Mouse (Mus musculus) ovary, postnatal 14 days (tissue): ENCODE data around the gene Rap1gap2.

Source experiments
- DNase-seq: peaks from one replicate; pipeline ENCODE4 v3.0.0; 2022; ENCODE audit warnings: low spot score

The Rap1gap2 gene

DNA sequence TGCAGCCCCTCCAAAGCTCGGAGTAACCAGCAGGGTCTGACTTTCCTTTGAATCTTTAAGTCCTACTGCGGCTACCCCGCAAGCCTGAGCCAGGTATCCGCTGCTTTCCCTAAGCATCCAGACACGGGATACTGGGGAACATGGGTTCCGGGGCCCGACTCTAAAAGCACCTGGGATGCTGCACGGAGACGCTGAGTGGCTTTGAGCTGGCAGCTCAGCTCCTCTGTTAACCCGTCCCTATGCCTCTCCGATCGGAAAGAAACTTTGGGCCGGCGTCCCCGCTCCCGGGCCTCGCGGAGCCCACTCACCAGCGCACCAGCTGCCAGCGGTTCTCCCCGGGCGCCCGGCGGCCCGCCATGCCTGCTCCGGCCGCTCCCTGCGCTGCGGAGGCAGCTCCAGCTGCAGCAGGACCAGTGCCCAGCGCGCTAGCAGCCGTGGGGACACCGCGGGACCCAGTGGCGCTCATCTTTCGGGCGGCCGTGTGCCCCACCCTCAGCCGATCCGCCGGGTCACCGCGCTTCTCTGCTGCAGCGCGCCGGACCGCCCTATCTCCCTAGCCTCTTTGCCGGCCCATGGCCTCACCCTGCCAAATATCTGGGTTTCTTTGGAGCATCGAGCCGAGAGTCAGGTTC is at the start of gene Rap1gap2:
Rap1gap2 (minus strand) TSS at position 371 of the 632 bp plus-strand sequence.
- no peak for DNase-seq

DNA sequence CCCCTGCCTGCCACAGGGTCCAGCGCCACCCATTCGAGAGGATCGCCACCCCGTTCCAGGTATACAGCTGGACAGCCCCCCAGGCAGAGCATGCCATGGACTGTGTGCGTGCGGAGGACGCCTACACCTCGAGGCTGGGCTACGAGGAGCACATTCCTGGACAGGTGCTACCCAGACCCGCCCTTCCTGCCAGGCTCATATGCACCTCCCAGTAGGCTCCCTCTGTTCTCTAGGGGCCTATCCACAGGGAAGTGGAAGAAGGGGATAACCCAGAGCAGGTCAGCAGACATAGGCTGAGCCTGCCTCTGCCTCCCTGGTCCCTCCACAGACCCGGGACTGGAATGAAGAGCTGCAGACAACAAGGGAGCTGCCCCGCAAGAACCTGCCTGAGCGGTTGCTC is 49.6 kb upstream of the Rap1gap2 start:
- DNase-seq = no peak

DNA sequence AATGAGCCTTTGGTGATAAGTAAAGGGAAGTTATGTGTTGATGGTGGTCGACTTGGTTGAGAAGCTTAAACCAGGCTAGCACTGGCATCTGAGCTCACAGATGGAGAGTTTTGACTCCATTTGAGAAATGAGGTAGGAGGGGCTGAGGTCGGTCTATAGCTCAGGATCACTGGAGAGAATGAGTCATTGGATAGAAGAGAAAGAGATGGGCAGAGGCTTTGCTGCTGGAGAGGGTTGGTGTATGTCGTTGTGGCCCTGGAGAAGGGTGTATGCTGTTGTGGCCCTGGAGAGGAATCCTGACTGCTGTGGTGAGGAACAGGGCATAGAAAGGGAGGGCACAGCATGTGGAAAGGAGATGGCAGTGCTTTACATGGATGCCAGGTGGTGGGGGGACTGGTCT is 45.2 kb upstream of the Rap1gap2 start:
- DNase-seq = no peak

DNA sequence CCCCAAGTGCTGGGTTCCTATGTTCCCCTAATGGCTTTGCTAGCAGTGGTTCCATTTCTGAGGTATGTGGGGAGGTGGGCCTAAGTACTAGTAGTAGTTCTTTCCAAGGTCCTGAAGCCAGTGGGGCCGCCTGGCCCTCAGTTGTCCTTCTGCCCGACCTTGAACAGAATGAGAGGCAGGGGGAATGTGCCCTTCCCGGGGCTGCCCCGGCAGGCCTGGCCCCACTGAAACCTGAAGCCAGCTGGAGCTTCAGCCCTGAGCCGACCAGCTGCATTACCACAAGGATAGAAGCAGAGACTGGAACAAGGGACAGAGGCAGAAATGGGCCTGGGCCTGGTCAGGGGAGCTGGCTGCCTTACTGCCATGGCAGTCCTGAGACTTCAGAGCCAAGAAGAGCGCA is 42.7 kb upstream of the Rap1gap2 start:
- no peak for DNase-seq

DNA sequence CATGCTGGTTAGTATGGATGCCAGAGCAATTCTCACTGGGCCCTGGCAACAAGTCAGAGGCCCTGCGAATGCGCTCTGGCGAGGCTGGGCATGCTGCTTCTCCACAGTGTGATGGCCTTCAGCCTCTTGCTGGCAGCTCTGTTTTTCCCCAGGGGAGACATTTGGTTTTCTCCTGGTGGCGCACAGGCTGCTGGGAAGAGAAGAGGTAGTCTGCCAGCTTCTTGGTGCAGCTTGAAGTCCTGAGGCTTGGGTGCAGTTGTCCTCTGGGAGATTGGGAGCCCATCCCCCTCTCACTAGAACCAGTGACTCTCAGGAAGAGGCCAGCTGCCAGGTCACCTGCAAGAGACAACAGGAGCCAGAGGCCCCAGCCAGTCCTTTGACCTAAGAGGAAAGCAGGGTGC is 42.1 kb upstream of the Rap1gap2 start:
- no peak for DNase-seq

DNA sequence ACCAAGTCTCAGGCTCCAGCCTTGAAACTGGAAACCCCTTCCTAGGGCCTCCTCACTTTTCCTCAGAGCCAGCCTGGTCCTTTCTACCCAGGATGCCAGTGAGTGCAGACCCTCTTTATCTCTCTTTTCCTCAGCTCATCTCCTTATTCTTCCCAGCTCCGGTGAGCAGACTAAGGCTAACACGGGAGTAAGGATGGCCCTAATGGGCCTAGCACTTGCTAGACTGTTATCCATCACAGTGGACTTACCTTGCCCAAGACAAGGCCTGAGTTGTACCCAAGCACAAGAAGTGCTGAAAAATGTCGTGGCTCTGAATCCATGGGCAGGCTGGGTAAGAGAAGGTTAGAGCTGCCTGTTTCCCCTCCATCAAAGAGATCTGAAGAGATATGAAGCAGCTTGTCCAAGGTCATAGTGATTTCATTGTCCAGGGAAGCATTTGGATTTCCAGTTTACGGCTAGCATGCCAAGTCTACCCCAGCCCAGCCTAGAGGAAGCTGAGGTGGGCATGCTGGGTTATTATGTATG is 39.9 kb upstream of the Rap1gap2 start:
- DNase-seq = no peak

DNA sequence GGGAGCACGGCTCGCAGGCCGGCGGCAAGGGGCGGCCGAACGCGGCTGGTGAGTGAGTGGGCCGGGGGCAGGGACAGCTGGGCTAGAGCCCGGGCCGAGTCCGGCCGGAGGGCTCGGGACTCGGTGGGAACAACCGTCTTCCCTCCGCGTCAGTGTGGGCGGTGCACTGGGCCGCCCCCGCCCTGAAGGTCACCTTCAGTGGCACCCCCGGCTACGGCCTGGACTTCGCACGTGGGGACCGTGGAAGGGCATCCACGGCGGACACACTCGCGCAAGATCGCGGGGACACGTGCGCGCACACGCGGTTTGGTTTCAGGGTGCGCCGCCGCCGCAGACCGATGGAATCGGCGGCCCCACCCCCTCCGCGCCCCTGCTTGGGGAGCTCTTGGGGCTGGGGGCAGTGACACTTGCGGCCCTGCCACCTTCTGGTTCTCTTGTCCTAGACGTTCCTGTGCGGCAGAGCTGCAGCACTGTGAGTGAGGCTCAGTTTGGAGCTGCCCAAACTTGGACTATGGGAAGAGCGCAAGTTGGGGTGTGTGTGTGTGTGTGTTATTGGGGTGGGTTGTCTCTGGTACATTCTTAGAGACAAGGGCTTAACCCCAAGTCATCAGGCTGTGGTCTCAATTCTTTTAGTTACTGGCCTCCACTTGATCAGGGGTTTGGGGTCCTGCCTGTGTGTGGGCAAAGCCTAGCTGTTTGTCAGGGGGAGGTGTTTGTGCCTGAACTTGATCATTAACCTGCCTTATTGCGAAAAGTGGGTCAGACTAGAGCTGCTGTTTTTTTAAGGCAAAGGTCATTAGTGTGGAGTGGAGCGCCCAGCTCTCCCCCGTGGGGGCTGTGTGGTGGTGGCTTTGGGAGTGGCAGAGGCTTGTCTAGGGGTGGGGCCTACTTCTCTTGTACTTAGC is 39.2 kb upstream of the Rap1gap2 start:
- no peak for DNase-seq

DNA sequence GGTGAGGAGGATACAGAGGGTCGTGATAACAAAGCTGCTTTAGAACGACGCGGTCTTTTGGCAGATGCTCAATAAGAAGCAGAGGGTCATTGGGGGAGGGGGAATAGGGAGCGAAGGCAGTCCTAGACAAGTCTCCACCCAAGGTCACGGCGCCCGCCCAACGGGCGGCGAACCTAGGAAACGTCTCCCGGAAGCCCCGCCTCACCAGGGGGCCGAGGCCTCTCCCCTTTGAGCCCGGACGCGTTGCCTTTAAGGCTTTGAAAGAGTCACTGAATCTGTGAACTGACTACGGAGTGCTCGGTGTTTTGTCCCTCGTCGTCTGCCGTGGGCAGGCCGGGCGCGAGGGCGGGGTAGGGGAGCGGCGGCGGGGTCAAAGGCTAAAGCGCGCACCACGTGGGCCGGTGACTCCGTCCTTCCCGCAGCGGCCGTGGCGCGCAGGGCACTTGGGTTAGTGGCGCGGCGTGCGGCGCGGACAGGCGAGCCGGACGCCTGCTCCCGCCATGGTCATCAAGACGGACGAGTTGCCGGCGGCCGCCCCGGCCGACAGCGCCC is 38.5 kb upstream of the Rap1gap2 start, which contains the start of gene Cluh:
Cluh (plus strand) TSS at position 401 of the 552 bp plus-strand sequence.
- peak; percentile 96 for DNase-seq

DNA sequence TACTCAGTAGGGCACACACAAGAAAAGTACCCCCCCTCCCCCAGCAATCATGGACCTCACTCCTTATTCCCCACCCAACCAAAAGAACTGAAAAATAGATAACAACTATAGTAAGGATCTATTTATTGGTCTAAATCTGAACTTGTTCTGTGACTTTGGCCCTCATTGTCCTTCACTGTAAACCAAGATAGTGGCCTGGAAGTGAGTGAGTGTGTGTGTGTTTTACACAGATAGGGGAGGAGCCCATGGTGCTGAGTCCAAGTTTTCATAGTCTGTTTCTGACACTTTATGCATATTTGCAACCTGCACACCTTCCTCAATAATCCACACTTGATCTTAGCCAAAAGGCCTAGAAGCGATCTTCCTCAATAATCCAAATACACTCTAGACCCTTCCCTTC is 38.0 kb upstream of the Rap1gap2 start:
- no peak for DNase-seq

DNA sequence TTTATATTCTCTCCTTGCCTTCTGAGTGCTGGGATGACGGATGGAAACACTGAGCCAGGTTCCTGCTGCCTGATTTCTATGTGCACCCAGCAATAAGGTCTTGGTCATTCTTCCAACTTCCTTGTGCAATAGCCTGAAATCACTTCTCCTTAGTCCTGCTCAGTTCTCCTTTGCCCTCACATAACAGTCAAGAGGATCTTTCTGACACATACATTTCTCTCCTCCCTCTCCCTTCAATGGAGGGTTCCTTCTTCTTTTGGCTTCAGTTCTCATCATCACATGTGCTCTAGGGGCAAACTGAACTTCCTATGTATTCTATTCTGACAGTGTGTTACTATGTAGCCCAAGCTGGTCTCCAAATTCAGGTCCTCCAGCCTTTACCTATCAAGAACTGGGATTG is 37.3 kb upstream of the Rap1gap2 start:
- DNase-seq = no peak

DNA sequence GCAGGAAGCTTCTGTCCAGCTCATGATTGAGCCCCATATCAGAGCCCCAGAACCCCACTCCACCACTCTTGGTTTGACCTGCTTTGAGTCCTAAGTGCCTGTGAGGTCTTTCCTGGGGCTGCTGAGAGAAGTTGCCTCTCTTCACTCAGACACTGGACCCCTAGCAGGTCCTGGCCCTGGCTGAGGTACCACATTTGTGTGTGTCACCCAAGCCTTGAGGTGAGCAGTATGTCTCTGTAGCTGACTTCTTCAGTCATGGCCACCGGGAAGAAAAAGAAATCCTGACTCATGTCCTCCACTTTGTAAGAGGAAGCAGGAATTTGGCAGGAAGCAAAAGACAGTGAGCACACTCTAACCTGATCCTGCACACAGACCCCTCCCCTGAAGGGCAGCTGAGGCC is 28.9 kb upstream of the Rap1gap2 start:
- DNase-seq = no peak

DNA sequence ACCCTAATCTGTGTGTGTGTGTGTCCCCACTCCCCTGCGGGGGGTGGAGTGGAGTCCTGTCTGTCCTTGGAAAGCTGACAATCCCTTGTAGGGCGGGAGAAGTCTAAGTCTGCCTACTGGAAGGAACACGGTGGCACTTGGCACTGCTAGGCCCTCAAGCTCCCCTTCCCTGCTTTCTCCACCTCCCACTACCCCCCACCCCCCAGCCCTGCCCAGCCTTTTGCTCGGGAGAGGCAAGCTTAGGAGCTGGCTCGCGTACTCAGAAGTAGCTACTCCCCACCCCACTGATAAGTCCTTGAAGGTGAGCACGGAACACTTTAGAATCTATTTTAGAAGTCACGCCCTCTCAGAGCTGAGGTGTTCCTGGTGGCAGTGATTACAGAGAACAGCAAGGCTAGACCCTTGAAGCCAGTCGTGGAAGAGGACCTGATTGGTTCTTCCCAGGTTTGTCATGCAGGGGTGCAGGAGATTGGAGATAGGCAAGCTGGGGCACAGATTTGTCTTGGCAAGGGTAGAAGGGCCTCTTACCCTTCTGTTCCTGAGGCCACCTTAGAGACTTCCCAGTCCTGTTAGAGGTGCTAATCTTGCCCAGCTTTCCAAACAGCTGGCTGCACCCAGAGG is 28.2 kb upstream of the Rap1gap2 start:
- DNase-seq = no peak

DNA sequence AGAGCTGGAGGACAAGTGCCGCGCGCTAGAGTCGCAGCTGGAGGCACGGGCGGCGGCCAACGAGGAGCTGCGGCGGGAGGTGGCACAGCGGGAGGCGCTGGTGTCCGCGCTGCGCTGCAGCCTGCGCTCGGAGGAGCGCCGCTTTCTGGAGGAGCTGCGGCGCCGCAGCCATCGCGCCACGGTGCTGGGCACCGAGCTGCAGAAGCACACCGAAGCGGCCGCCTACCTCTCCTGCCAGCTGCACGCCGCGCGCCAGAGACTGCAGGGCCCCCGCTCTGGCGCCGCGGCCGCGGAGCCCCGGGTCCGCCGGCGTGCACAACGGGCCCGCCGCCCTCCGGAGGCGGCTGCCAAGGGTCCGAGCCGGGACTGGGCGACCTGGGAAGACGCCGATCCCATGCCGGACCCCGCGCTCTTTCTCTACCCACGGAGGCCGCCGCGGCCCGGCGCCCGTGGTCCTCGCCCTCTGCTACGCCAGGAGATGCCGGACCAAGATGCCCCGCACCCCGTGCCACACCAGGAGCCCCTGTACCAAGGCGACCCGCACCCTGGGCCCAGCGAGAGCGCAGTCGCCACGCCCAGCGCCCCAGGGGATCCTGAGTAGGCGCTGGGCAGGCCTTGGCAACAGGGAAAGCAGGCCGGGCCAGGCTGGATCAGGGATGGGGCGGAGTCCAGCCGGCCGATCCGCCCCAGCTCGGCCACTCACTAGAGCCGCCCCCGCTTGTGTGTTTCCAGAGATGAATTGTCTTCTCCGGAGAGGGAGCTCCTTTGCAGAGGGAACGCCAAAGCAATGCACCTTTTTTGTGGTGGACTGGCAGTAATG is 27.5 kb upstream of the Rap1gap2 start:
- peak; percentile 68 for DNase-seq

DNA sequence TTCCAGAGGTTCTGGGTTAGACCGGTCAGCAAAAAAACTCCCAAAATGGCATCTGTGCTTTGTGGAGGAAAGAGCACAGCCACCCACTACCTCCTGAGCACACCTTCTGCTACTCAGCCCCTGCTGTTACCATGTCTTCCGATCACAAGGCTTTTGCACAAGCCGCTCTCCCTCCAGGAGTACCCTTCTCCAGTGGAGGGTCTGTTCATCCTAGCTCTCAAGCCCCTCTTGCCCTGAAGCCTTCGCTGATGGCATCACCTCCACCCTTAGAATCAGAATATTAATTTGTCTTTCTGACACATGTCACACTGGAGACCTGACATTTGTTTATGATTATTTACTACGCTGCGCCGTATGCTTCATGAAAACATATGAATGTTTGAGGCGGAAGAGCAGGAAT is 26.8 kb upstream of the Rap1gap2 start:
- no peak for DNase-seq

DNA sequence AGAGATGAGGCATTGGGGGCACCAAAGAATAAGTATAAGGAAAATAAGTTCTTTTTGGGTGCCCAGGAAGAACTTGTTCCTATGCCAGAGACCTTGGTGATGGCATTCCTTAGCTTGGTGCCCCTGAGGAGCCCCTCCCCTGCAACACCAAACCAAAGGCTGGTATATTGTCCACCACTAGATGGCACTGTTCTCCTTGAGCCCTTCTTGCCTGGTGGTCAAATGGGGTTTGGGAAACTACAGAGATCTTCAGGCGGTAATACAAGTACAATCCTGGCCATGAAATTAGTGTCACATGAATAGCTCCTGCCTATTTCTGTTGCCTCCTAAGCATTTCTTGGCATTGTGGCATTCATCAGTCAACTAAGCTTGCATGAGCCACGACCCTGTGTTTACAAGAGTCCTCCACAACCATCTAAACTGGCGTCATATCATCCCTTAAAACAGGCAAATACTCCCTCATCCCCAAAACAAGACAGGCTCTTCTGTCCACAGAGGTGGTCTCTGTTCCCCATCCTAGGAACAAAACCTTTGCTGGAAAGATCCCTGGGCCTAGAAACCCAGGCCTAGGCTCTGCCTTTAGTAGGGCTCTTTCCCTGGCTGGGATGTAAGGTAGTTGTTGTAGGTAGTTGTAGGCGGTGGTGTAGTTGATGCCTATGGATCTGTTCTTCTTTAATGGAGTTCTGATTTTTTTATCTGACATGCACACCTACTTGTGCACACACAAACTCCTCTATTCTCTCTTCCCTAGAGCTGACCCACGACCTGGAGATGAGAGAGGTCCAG is 24.0 kb upstream of the Rap1gap2 start:
- DNase-seq = peak; percentile 72

DNA sequence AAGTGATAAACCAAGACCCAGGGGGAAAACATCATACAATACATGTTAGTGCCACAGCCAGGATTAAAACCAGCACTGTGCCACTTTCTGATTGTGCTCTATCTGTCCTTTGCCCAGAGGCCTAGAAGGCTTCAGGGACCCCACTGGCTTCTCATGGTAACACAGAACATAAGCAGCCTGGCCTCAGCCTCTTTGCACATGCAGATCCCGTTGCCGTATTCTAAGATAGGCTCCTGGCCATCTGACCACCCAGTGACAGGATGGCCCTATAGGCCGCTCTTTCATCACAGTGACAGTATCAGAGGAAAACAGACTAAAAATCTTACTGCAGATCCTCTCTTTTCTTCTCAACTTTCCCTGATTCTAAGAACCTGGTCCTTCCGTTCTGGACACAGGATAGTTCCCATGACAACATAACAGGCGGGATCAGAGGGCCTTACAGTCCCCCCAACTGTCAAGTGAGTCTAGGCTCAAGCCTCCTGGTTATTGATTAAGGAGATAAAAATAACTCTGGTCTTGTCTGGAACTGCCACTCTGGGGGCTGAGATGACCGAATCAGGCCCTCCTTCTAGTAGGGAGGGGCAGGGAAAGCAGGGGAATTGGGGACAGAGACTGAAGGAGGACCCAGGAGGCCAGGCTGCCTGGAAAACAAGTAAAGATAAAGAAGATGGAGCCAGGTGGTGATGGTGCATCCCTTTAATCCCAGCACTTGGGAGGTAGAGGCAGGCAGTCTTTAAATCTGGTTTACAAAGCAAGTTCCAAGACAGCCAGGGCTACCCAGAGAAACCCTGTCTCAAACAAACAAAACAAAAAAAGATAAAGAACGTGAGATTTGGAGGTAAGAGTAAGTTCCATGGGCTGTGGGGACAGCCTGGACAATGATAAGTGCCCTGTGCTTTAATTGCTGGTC is 21.4 kb upstream of the Rap1gap2 start:
- no peak for DNase-seq

DNA sequence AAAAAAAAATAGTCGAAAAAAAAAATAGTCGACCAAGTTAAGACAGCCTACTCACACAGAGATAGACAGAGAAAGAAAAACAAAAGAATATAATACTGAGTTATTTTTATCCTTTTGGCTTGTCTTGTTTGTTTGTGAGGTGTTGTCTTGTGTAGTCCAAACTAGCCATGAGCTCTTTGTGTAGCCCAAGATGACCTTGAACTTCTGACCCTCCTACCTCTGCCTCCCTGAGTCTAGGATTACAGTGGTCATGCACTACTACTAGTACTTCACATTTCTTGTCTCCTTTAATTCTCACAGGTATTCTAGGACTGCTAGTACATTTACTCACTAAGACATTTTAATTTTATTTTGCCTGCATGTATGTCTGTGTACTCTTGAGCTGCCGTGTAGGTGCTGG is 16.8 kb upstream of the Rap1gap2 start:
- no peak for DNase-seq

DNA sequence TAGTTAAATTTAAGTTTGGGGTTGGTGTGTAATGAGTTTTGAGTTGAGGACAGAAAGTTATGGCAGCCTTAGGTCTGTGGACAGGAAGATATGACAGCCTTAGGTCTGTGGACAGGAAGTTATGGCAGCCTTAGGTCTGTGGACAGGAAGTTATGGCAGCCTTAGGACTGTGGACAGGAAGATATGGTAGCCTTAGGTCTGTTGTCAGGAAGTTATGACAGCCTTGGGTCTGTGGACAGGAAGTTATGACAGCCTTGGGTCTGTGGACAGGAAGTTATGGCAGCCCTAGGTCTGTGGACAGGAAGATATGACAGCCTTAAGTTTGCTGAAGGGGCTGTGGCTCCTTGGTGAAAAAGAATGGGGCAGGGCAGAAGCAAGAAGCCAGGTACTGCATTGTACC is 14.6 kb upstream of the Rap1gap2 start:
- no peak for DNase-seq

DNA sequence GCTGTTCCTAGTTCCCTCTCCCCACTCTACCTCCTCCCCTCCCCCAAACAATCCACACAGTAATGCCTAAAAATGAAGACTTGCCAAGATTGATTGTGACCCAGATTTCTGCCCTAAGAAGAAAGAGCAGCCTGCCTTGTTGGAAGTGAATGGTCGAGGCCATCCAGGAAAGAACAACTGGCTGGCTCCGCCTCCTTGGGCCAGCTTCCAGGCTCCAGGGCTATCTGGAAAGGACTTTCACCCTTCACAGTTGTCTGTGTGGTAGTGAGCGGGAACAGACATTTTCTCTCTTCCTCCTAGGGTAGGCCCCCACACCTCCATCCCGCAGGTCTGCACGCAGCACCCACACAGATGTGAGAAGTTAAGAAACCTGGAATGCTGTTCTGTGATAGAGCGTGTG is 13.0 kb upstream of the Rap1gap2 start:
- no peak for DNase-seq
